Mouse (Mus musculus): Measurements from ENCODE around the gene Wiz. TPM values are rescaled to one million over a fixed set of nuclear protein-coding genes. Genes with fewer than 3 reads are reported as not detected.

Gene Wiz
- polyA plus RNA-seq, 1 experiment = 21.0 TPM

GRCm38 (mm10) chr17:32365296-32365695, 23.9 kb downstream of the Wiz start:
- TF ChIP-seq E2F4 (IDR thresholded peaks at IDR 0.05; ENCODE audit: insufficient read depth) (no peak), TCF12 (IDR thresholded peaks at IDR 0.05; ENCODE audit: insufficient read depth, poor library complexity, severe bottlenecking) (no peak), CEBPB (IDR thresholded peaks at IDR 0.05; ENCODE audit: insufficient read depth, poor library complexity, severe bottlenecking) (no peak), MAX (IDR thresholded peaks at IDR 0.05; ENCODE audit: low read depth) (no peak), POLR2AphosphoS2 (IDR thresholded peaks at IDR 0.05; ENCODE audit: insufficient read length, low read depth) (no peak), MYOG (IDR thresholded peaks at IDR 0.05; ENCODE audit: control insufficient read depth in 1 of 3, insufficient read depth in 1 of 3, insufficient read length in 2 of 3, low read depth in 2 of 3) (no peak), USF1 (IDR thresholded peaks at IDR 0.05; ENCODE audit: low read depth) (no peak)
- H3K36me3 ChIP-seq (ENCODE audit: control insufficient read depth, insufficient read depth) = peaks cover 13% of the 10 kb centered on the region
- peaks cover 21% of the 10 kb centered on the region for H3K79me2 ChIP-seq (ENCODE audit: control insufficient read depth, insufficient read depth)
- no peaks in the 10 kb centered on the region for H3K27me3 ChIP-seq (ENCODE audit: control insufficient read depth, insufficient read depth, insufficient read length)
- H3K4me2 ChIP-seq (ENCODE audit: low read depth) = peak overlapping the region; percentile 5
- H3ac ChIP-seq (ENCODE audit: control insufficient read depth, insufficient read length) = no peak overlapping the region
- peak overlapping the region; percentile 46 for H3K4me3 ChIP-seq

GRCm38 (mm10) chr17:32364850-32365249, 24.4 kb downstream of the Wiz start:
- H3K79me2 ChIP-seq (ENCODE audit: control insufficient read depth, insufficient read depth) = peaks cover 21% of the 10 kb centered on the region
- peak overlapping the region; percentile 82 for H3K4me2 ChIP-seq (ENCODE audit: low read depth)
- TF ChIP-seq USF1 (IDR thresholded peaks at IDR 0.05; ENCODE audit: low read depth) (no peak), MAX (IDR thresholded peaks at IDR 0.05; ENCODE audit: low read depth) (no peak), POLR2AphosphoS2 (IDR thresholded peaks at IDR 0.05; ENCODE audit: insufficient read length, low read depth) (no peak), TCF3 (IDR thresholded peaks at IDR 0.05; ENCODE audit: insufficient read length, low read depth) (no peak), REST (IDR thresholded peaks at IDR 0.05; ENCODE audit: insufficient read depth, insufficient read length) (no peak), TCF12 (IDR thresholded peaks at IDR 0.05; ENCODE audit: insufficient read depth, poor library complexity, severe bottlenecking) (no peak), SRF (IDR thresholded peaks at IDR 0.05; ENCODE audit: control insufficient read depth, insufficient read length, low read depth) (no peak), POLR2A (IDR thresholded peaks at IDR 0.05; ENCODE audit: insufficient read length, low read depth) (no peak), MYOD1 (IDR thresholded peaks at IDR 0.05; ENCODE audit: control insufficient read depth in 1 of 3, insufficient read length in 2 of 3, low read depth in 2 of 3) (no peak), CEBPB (IDR thresholded peaks at IDR 0.05; ENCODE audit: insufficient read depth, poor library complexity, severe bottlenecking) (no peak), MYOG (IDR thresholded peaks at IDR 0.05; ENCODE audit: control insufficient read depth in 1 of 3, insufficient read depth in 1 of 3, insufficient read length in 2 of 3, low read depth in 2 of 3) (no peak), E2F4 (IDR thresholded peaks at IDR 0.05; ENCODE audit: insufficient read depth) (no peak)
- H3ac ChIP-seq (ENCODE audit: control insufficient read depth, insufficient read length) = peak overlapping the region; percentile 87
- no peaks in the 10 kb centered on the region for H3K27me3 ChIP-seq (ENCODE audit: control insufficient read depth, insufficient read depth, insufficient read length)
- peaks cover 13% of the 10 kb centered on the region for H3K36me3 ChIP-seq (ENCODE audit: control insufficient read depth, insufficient read depth)
- H3K4me3 ChIP-seq = peak overlapping the region; percentile 46

GRCm38 (mm10) chr17:32364331-32364730, 24.9 kb downstream of the Wiz start:
- no peaks in the 10 kb centered on the region for H3K27me3 ChIP-seq (ENCODE audit: control insufficient read depth, insufficient read depth, insufficient read length)
- peak overlapping the region; percentile 46 for H3K4me3 ChIP-seq
- H3K79me2 ChIP-seq (ENCODE audit: control insufficient read depth, insufficient read depth) = peaks cover 21% of the 10 kb centered on the region
- peaks cover 13% of the 10 kb centered on the region for H3K36me3 ChIP-seq (ENCODE audit: control insufficient read depth, insufficient read depth)
- peak; percentile 39 for TF ChIP-seq POLR2AphosphoS2 (IDR thresholded peaks at IDR 0.05; ENCODE audit: insufficient read length, low read depth)
- peak in 2 of 3 experiments; percentile 17 to 46 for TF ChIP-seq MYOG (IDR thresholded peaks at IDR 0.05; ENCODE audit: control insufficient read depth in 1 of 3, insufficient read depth in 1 of 3, insufficient read length in 2 of 3, low read depth in 2 of 3)
- peak; percentile 88 for TF ChIP-seq SRF (IDR thresholded peaks at IDR 0.05; ENCODE audit: control insufficient read depth, insufficient read length, low read depth)
- no peak for TF ChIP-seq MAX (IDR thresholded peaks at IDR 0.05; ENCODE audit: low read depth)
- peak in 1 of 3 experiments; percentile 30 for TF ChIP-seq MYOD1 (IDR thresholded peaks at IDR 0.05; ENCODE audit: control insufficient read depth in 1 of 3, insufficient read length in 2 of 3, low read depth in 2 of 3)
- peak overlapping the region; percentile 82 for H3K4me2 ChIP-seq (ENCODE audit: low read depth)
- peak overlapping the region; percentile 87 for H3ac ChIP-seq (ENCODE audit: control insufficient read depth, insufficient read length)

- peak overlapping the region; percentile 87 for H3ac ChIP-seq (ENCODE audit: control insufficient read depth, insufficient read length)
- H3K27me3 ChIP-seq (ENCODE audit: control insufficient read depth, insufficient read depth, insufficient read length) = no peaks in the 10 kb centered on the region
- TF ChIP-seq POLR2AphosphoS2 (IDR thresholded peaks at IDR 0.05; ENCODE audit: insufficient read length, low read depth) (no peak), MAX (IDR thresholded peaks at IDR 0.05; ENCODE audit: low read depth) (no peak), MYOD1 (IDR thresholded peaks at IDR 0.05; ENCODE audit: control insufficient read depth in 1 of 3, insufficient read length in 2 of 3, low read depth in 2 of 3) (no peak), CEBPB (IDR thresholded peaks at IDR 0.05; ENCODE audit: insufficient read depth, poor library complexity, severe bottlenecking) (no peak), TCF3 (IDR thresholded peaks at IDR 0.05; ENCODE audit: insufficient read length, low read depth) (no peak), USF1 (IDR thresholded peaks at IDR 0.05; ENCODE audit: low read depth) (no peak), MYOG (IDR thresholded peaks at IDR 0.05; ENCODE audit: control insufficient read depth in 1 of 3, insufficient read depth in 1 of 3, insufficient read length in 2 of 3, low read depth in 2 of 3) (no peak)
- H3K4me3 ChIP-seq = peak overlapping the region; percentile 46
- peak overlapping the region; percentile 94 for H3K4me2 ChIP-seq (ENCODE audit: low read depth)
- H3K36me3 ChIP-seq (ENCODE audit: control insufficient read depth, insufficient read depth) = peaks cover 16% of the 10 kb centered on the region
- peaks cover 21% of the 10 kb centered on the region for H3K79me2 ChIP-seq (ENCODE audit: control insufficient read depth, insufficient read depth)
Measured at GRCm38 (mm10) chr17:32363821-32364301, 25.4 kb downstream of the Wiz start.

- peaks cover 27% of the 10 kb centered on the region for H3K36me3 ChIP-seq (ENCODE audit: control insufficient read depth, insufficient read depth)
- TF ChIP-seq MYOG (IDR thresholded peaks at IDR 0.05; ENCODE audit: control insufficient read depth in 1 of 3, insufficient read depth in 1 of 3, insufficient read length in 2 of 3, low read depth in 2 of 3) (no peak), TCF12 (IDR thresholded peaks at IDR 0.05; ENCODE audit: insufficient read depth, poor library complexity, severe bottlenecking) (no peak), MAX (IDR thresholded peaks at IDR 0.05; ENCODE audit: low read depth) (no peak)
Measured at GRCm38 (mm10) chr17:32362686-32363085, 26.6 kb downstream of the Wiz start.

More at GRCm38 (mm10) chr17:32362686-32363085, 26.6 kb downstream of the Wiz start:
- no peak overlapping the region for H3ac ChIP-seq (ENCODE audit: control insufficient read depth, insufficient read length)
- peaks cover 21% of the 10 kb centered on the region for H3K79me2 ChIP-seq (ENCODE audit: control insufficient read depth, insufficient read depth)
- H3K4me3 ChIP-seq = peak overlapping the region; percentile 46
- peak overlapping the region; percentile 94 for H3K4me2 ChIP-seq (ENCODE audit: low read depth)
- no peaks in the 10 kb centered on the region for H3K27me3 ChIP-seq (ENCODE audit: control insufficient read depth, insufficient read depth, insufficient read length)

Data from myocyte (in vitro differentiated cells).